Mouse (Mus musculus) liver, adult 2 months (tissue): ENCODE measurements around the gene Kansl3. TPM values are rescaled to one million over a fixed set of nuclear protein-coding genes. Genes with fewer than 3 reads are reported as not detected.

Experiments used
- DNase-seq: peaks from one replicate; pipeline ENCODE4 v3.0.0-alpha.2; 2011; ENCODE audit warnings: low read depth, low spot score; ENCODE audit errors: extremely low read depth
- H3K27ac ChIP-seq: fragments of 200-500 bp; replicated peaks from 2 replicates; pipeline ENCODE4 v1.5.1; 2012; ENCODE audit warnings: low read depth, mild to moderate bottlenecking, control low read depth, inconsistent platforms, low read length; ENCODE audit not compliant: insufficient read depth
- H3K27me3 ChIP-seq: fragments of 200-500 bp; 2 replicates; pipeline ENCODE4 v1.6.1; 2012; ENCODE audit warnings: mild to moderate bottlenecking, moderate library complexity, low read length, inconsistent platforms; ENCODE audit not compliant: control insufficient read depth, insufficient read depth
- H3K36me3 ChIP-seq: fragments of 200-500 bp; 2 replicates; pipeline ENCODE4 v1.6.1; 2012; ENCODE audit warnings: low read length, inconsistent platforms; ENCODE audit not compliant: control insufficient read depth, insufficient read depth
- H3K4me1 ChIP-seq: fragments of 200-500 bp; 2 replicates; pipeline ENCODE4 v1.6.1; 2011; ENCODE audit warnings: low read length; ENCODE audit not compliant: control insufficient read depth, insufficient read depth
- H3K4me3 ChIP-seq: fragments of 200-500 bp; 2 replicates; pipeline ENCODE4 v1.5.1; 2011; ENCODE audit warnings: low read depth, mild to moderate bottlenecking, control low read depth, low read length, moderate library complexity; ENCODE audit not compliant: insufficient read depth
- H3K79me2 ChIP-seq: fragments of 200-500 bp; 2 replicates; pipeline ENCODE4 v1.6.1; 2012; ENCODE audit warnings: inconsistent platforms, mild to moderate bottlenecking, low read length, moderate library complexity; ENCODE audit not compliant: control insufficient read depth, insufficient read depth
- H3K9ac ChIP-seq: fragments of 200-500 bp; 2 replicates; pipeline ENCODE4 v1.6.1; 2012; ENCODE audit warnings: low read depth, mild to moderate bottlenecking, control low read depth, inconsistent platforms, low read length
- CTCF ChIP-seq: fragments of 200-500 bp; IDR thresholded peaks from 2 replicates; pipeline ENCODE4 v1.5.1; 2011; ENCODE audit warnings: low read depth, low read length, control low read depth
- POLR2A ChIP-seq: fragments of 200-500 bp; IDR thresholded peaks from 2 replicates; pipeline ENCODE4 v1.6.1; 2011; ENCODE audit warnings: low read length, control low read depth; ENCODE audit not compliant: insufficient read depth; ENCODE audit errors: extremely low read depth
- WGBS: fragments of 180-500 bp; shearing (Covaris S2); methylation state at CpG from one replicate; pipeline ENCODE4 v1.1.7; 2018; 5-methylcytosine and 5-hydroxymethylcytosine counted together
- polyA plus RNA-seq: library from polyadenylated mRNA; depleted of rRNA; stranded (reverse); fragments of >200 nt; gene quantifications from 2 replicates; pipeline ENCODE4 v1.2.3, GENCODE M21; 2012; rRNA removed
- total RNA-seq: library from RNA; depleted of rRNA; stranded (reverse); fragments of >200 nt; gene quantifications from 2 replicates; pipeline ENCODE4 v1.2.3, GENCODE M21; 2014; rRNA removed

The Kansl3 gene
- total RNA-seq (14.9 and 21.7 TPM in 2 replicates), polyA plus RNA-seq (20.8 and 25.4 TPM in 2 replicates)

DNA sequence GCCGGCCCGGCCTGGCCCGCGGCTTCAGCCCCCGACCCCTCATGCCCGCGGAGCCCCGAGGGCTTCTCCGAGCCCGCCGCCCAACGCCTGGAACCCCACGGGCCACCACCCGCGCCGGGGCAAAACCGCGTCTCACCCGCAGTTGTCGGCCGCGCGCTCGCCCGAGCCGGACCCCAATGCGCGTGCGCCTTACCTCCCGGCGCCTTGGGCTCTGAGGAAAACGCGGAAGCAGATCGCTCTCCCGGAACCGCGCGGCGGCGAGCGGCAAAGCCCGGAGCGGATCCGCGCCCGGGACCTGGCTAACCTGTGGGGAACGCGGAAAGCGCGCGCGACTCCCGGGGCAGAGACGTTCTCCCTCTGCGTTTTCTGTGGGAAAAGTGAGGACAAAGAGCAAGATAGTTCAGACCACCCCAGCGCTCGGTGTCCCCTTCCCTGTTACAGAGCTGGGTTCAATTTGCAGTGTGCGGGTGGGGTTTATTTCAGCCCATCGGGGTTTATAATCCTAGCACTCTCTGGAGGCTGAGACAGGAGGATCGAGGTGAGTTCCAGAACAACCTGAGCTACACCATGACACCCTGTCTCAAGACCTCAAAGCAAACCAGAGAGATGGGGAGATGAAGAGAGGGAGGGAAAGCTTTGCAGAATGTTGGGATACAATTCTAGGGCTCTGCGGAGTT, at the start of gene Kansl3:
TSS of gene Kansl3 (minus strand) at position 213 of the 677 bp plus-strand sequence.
- peak within 1 kb of the TSS; percentile 98 for H3K4me3 ChIP-seq
- peaks cover 10% of the 10 kb centered on the region; the same call in 1 of the 2 replicates for H3K36me3 ChIP-seq
- H3K79me2 ChIP-seq, result peaks cover 33% of the 10 kb centered on the region; the same call in 1 of the 2 replicates
- WGBS, result 4% methylated on average over 61 of the region's 61 CpGs
- H3K9ac ChIP-seq, result peak within 1 kb of the TSS; percentile 99
- H3K27ac ChIP-seq, result peak within 1 kb of the TSS; percentile 93
- no peak for TF ChIP-seq CTCF
- peak; percentile 86 for TF ChIP-seq POLR2A
- no peaks in the 10 kb centered on the region for H3K27me3 ChIP-seq
- H3K4me1 ChIP-seq, result peaks cover 17% of the 10 kb centered on the region
- peak; percentile 74 for DNase-seq

- no peak for TF ChIP-seq POLR2A
- Histone ChIP-seq H3K4me1 (no peaks in the 10 kb centered on the region), H3K79me2 (no peaks in the 10 kb centered on the region), H3K36me3 (no peaks in the 10 kb centered on the region), H3K27me3 (no peaks in the 10 kb centered on the region), H3K9ac (no peak overlapping the region), H3K4me3 (no peak overlapping the region), H3K27ac (no peak overlapping the region)
- no peak for DNase-seq
- WGBS, result 81% methylated on average over 6 of the region's 6 CpGs
Measured at GRCm38 (mm10) chr1:36404531-36404930, 35.5 kb upstream of the Kansl3 start.

DNA sequence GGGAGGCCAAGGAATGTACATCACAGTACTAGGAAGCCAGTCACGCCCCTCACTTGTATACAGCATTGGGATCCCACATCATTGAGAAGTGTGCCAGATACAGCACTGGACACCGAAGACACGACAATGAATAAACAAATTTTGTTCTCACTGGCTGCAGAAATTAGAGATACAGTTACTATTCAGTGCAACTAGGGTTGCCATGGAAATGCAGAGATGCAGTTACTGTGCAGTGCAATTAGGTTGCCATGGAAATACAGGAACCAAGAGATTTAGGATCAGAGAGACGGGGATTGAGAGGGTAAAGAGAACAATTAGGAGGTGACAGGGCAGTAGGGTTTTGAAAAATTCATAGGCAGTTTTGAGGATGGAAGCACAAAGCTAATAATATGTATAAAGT, 32.5 kb upstream of the Kansl3 start:
- Histone ChIP-seq H3K4me1 (no peaks in the 10 kb centered on the region), H3K27ac (no peak overlapping the region), H3K9ac (no peak overlapping the region), H3K36me3 (no peaks in the 10 kb centered on the region), H3K27me3 (no peaks in the 10 kb centered on the region), H3K4me3 (no peak overlapping the region), H3K79me2 (no peaks in the 10 kb centered on the region)
- no peak for DNase-seq
- no peak for TF ChIP-seq POLR2A
- no peak for TF ChIP-seq CTCF
- 88% methylated on average over 4 of the region's 4 CpGs for WGBS

DNA sequence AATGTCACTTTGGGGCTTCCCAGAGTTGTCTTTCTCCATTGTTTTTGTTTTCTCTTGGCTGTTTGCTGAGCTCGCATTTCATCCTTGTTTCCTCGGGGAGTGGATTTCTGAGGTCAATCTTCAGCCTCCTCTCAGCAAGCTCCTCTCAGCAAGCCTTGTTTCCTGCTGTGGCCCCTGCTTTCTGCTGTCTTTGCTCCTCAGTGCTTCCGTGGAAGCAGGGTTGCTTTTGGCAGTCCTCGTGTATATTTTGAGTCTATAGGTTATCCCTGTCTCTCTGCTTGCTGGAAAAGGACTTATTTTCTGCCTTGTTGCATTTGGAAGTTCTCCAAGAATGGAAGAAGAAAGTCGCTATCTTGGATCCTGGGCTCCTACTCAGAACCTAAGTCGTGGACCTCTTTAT, 28.1 kb upstream of the Kansl3 start:
- TF ChIP-seq POLR2A (no peak), CTCF (no peak)
- Histone ChIP-seq H3K27me3 (no peaks in the 10 kb centered on the region), H3K4me3 (no peak overlapping the region), H3K79me2 (no peaks in the 10 kb centered on the region), H3K4me1 (no peaks in the 10 kb centered on the region), H3K36me3 (no peaks in the 10 kb centered on the region), H3K27ac (no peak overlapping the region), H3K9ac (no peak overlapping the region)
- no peak for DNase-seq
- WGBS, result 29% methylated on average over 6 of the region's 6 CpGs

DNA sequence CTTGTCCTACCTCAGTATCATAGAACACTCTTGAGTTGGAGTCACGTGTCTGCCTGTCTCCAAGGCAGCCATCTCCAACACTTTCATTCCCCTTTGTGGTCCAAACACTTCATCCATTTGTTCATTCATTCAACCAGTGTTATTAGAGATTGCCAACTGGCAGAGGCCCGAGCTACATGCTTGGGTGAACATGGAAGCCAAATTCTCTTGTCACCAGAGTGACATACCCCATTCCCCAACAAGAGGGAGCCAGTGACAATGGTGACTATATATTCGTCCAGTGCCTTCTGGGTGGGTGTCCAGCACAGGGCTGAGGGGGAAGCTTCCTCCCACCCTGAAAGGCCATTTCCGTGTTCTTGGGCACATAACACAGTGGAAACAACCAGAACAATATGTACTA, 10.6 kb upstream of the Kansl3 start:
- no peaks in the 10 kb centered on the region for H3K79me2 ChIP-seq
- 0 out of 2 replicates have a peak, but pooled peaks cover 1% of the 10 kb centered on the region for H3K4me1 ChIP-seq
- no peaks in the 10 kb centered on the region for H3K27me3 ChIP-seq
- no peak overlapping the region for H3K27ac ChIP-seq
- no peak overlapping the region for H3K4me3 ChIP-seq
- H3K9ac ChIP-seq, result no peak overlapping the region
- TF ChIP-seq POLR2A (no peak), CTCF (peak; percentile 7; the same call in 1 of the 2 replicates)
- H3K36me3 ChIP-seq, result no peaks in the 10 kb centered on the region
- 66% methylated on average over 4 of the region's 4 CpGs for WGBS
- DNase-seq, result no peak

- no peak overlapping the region for H3K4me3 ChIP-seq
- TF ChIP-seq CTCF (no peak), POLR2A (no peak)
- H3K4me1 ChIP-seq, result 0 out of 2 replicates have a peak, but pooled peaks cover 1% of the 10 kb centered on the region
- H3K27me3 ChIP-seq, result no peaks in the 10 kb centered on the region
- no peaks in the 10 kb centered on the region for H3K79me2 ChIP-seq
- H3K36me3 ChIP-seq, result no peaks in the 10 kb centered on the region
- H3K27ac ChIP-seq, result no peak overlapping the region
- 89% methylated on average over 6 of the region's 6 CpGs for WGBS
- no peak overlapping the region for H3K9ac ChIP-seq
- no peak for DNase-seq
Measured at GRCm38 (mm10) chr1:36378880-36379279, 9.9 kb upstream of the Kansl3 start.
